Mouse (Mus musculus) heart, postnatal 0 days (tissue): ENCODE measurements around the gene Gatb.

Source experiments
- CTCF ChIP-seq: IDR thresholded peaks from 2 replicates; pipeline ENCODE4 v1.5.1; 2016; ENCODE audit warnings: antibody characterized with exemption, control low read depth, low read depth
- EP300 ChIP-seq: IDR thresholded peaks from 2 replicates; pipeline ENCODE4 v1.6.1; 2016; ENCODE audit warnings: antibody characterized with exemption, low read depth

GRCm38 (mm10) chr3:85629895-85630510 lies 56.1 kb downstream of the Gatb start:
- TF ChIP-seq CTCF: no peak
- no peak for TF ChIP-seq EP300
